Mouse (Mus musculus) heart, embryonic 16.5 days (tissue): ENCODE measurements around the gene Gm21887. TPM values are rescaled to one million over a fixed set of nuclear protein-coding genes. Genes with fewer than 3 reads are reported as not detected.
"Not testable (repeated sequence)": the region's sequence is repeated elsewhere in the genome, so short reads cannot be mapped to it uniquely, and the experiment has no call there.

Source experiments
- ATAC-seq: fragments of 200-750 bp; cut with Nextera tagmentation; replicated peaks from 2 replicates; pipeline ENCODE4 v1.8.0; 2017; ENCODE audit warnings: moderate number of reproducible peaks; ENCODE audit not compliant: insufficient read depth, low FRiP score; ENCODE audit errors: extremely low read depth
- H3K27ac ChIP-seq: fragments of 300-500 bp; sonication (generic); 2 replicates; pipeline ENCODE4 v1.5.1; 2014; ENCODE audit warnings: mild to moderate bottlenecking, low read length, control low read depth, moderate library complexity
- H3K27me3 ChIP-seq: fragments of 300-500 bp; sonication (generic); 2 replicates; pipeline ENCODE4 v1.6.1; 2014; ENCODE audit warnings: low read length, mixed read lengths; ENCODE audit not compliant: control insufficient read depth, insufficient read depth
- H3K36me3 ChIP-seq: fragments of 300-500 bp; sonication (generic); 2 replicates; pipeline ENCODE4 v1.6.1; 2014; ENCODE audit not compliant: control insufficient read depth, insufficient read depth
- H3K4me1 ChIP-seq: fragments of 300-500 bp; sonication (generic); 2 replicates; pipeline ENCODE4 v1.6.1; 2014; ENCODE audit warnings: low read length, mixed read lengths; ENCODE audit not compliant: control insufficient read depth, insufficient read depth
- H3K4me2 ChIP-seq: fragments of 300-500 bp; sonication (generic); 2 replicates; pipeline ENCODE4 v1.6.1; 2014; ENCODE audit warnings: low read depth, mild to moderate bottlenecking, control low read depth, low read length
- H3K4me3 ChIP-seq: fragments of 300-500 bp; sonication (generic); 2 replicates; pipeline ENCODE4 v1.5.1; 2014; ENCODE audit warnings: mild to moderate bottlenecking, control low read depth, low read length
- H3K9ac ChIP-seq: fragments of 300-500 bp; sonication (generic); 2 replicates; pipeline ENCODE4 v1.6.1; 2014; ENCODE audit warnings: low read length, control low read depth
- H3K9me3 ChIP-seq: fragments of 300-500 bp; sonication (generic); replicated peaks from 2 replicates; pipeline ENCODE4 v1.6.1; 2016; ENCODE audit warnings: low read length; ENCODE audit not compliant: control insufficient read depth
- WGBS: fragments of 180-500 bp; shearing (Covaris S2); extraction: QIAGEN DNeasy Blood & Tissue Kit; methylation state at CpG from one replicate; pipeline ENCODE4 v1.1.7; 2014; 5-methylcytosine and 5-hydroxymethylcytosine counted together
- polyA plus RNA-seq: library from polyadenylated mRNA; unstranded; fragments of >200 nt; fragmentation: Nextera tagmentation; extraction: Ambion mirVana; gene quantifications from 2 replicates; pipeline ENCODE4 v1.2.1, GENCODE M21; 2015

Gene Gm21887
- polyA plus RNA-seq, 1 experiment from 2014 or later, result 84.5 TPM

DNA sequence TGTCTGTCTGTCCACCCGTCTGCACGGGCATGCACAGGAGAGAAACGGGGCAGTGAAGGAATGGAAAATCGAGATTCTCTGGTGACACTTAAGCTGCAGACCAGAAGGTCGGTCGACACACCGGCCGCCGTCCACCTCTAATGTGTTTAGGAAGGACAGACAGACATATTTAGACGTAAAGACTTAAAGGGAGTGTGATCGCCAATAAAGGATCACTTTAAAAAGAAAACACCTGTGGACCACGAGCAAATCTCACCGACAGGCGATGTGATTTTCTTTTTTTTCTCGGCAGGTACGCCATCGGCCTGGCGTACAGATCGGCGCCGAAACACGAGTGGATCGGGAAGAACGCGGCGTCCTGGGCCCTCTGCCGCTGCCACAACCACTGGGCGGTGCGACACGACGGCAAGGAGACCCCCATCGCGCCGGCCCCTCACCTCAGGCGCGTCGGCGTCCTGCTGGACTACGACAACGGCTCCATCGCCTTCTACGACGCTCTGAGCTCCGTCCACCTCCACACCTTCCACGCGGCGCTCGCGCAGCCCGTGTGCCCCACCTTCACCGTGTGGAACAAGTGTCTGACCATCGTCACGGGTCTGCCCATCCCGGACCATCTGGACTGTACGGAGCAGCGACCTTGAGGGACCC is 20.8 kb upstream of the Gm21887 start:
- not testable (repeated sequence) for H3K4me2 ChIP-seq, H3K27me3 ChIP-seq, H3K4me1 ChIP-seq, H3K4me3 ChIP-seq, H3K9ac ChIP-seq, H3K27ac ChIP-seq
- Histone ChIP-seq H3K36me3 (peaks cover 49% of the 10 kb centered on the region), H3K9me3 (peaks cover 57% of the 10 kb centered on the region)
- WGBS, result 92% methylated on average over 56 of the region's 56 CpGs
- ATAC-seq, result 0 out of 2 replicates have a peak, but pooled peaks have one; percentile 7

DNA sequence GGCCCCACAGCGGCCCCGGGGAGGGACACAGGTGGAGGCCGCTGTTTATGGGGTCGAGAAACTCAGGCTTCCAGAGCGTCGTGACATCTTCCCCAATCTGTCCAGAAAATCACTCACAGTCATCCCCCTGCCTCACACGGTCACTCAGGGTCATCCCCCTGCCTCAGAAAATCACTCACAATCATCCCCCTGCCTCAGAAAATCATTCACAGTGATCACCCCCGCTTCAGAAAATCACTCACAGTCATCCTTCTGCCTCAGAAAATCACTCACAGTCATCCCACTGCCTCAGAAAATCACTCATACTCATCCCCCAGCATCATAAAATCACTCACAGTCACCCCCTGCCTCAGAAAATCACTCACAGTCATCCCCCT is 20.3 kb upstream of the Gm21887 start:
- ATAC-seq, result 0 out of 2 replicates have a peak, but pooled peaks have one; percentile 10
- not testable (repeated sequence) for H3K4me2 ChIP-seq, H3K27ac ChIP-seq, H3K9ac ChIP-seq, H3K4me1 ChIP-seq, H3K4me3 ChIP-seq, H3K27me3 ChIP-seq
- H3K36me3 ChIP-seq, result peaks cover 45% of the 10 kb centered on the region
- 86% methylated on average over 8 of the region's 8 CpGs for WGBS
- peaks cover 55% of the 10 kb centered on the region for H3K9me3 ChIP-seq

DNA sequence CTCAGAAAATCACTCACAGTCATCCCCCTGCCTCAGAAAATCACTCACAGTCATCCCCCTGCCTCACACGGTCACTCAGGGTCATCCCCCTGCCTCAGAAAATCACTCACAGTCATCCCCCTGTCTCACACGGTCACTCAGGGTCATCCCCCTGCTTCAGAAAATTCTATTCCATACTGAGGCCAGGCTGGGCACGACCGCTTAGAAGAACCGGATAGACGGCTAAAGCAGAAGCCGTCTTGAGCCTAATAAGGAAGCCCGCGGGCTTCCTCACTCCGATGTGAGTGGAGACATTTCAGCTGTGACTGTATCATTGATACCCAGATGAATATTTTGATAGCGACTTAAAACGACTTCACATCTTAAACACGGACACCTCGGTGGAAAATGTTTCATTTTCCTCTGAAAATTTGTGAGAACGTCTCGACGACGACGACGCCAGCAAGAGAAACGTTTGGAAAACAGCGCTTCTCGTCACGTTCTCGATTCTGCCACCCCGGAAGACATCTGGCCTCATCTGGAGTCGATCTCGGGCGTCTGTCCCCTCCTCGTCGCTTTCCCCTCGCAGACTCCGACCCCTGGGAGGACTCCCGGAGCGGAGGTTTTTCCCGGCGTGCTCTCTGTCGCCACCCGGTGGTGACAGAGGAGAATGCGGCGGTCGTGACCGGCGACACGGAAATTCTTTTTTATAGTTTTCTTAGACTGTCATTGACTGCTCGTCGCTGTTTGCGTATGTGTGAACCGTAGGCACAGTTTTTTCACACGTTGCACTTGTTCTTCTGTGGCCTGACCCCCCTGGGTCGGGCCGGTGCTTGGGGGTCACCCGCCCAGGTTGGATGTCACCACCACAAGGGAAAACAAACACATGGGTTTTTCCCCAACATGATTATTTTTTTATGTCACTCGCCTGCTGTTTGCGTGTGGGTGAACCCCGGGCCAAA is 19.5 kb upstream of the Gm21887 start:
- Histone ChIP-seq H3K9me3 (peaks cover 53% of the 10 kb centered on the region), H3K36me3 (peaks cover 38% of the 10 kb centered on the region)
- WGBS, result 74% methylated on average over 56 of the region's 56 CpGs
- not testable (repeated sequence) for H3K4me3 ChIP-seq, ATAC-seq, H3K27me3 ChIP-seq, H3K27ac ChIP-seq, H3K4me1 ChIP-seq, H3K9ac ChIP-seq, H3K4me2 ChIP-seq

DNA sequence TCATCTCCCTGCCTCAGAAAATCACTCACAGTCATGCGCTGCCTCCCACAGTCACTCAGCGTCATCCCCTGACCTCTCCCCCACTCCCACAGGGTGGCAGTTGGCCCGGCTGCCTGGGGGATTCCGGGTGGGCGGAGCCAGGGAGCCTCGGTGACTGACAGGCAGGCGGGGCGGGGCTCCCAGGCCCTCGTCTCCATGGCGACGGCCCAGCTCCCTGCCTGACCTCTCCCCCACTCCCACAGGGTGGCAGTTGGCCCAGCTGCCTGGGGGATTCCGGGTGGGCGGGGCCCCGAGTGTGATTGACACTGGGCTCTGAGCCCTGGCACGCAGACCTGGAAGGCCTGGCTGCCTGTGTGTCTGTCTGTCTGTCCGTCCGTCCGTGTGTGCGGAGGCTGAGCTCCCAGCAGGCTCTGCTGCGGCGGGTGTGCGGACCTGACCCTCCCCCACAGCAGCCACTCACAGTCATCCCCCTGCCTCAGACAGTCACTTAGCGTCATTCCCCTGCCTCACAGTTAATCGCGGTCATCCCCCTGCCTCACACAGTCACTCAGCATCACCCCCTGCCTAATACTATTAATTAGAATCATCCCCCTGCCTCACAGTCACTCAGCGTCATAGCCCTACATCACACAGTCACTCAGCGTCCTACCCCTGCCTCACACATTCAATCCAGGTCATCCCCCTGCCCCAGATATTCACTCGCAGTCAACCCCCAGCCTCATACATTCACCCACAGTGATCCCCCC is 18.2 kb upstream of the Gm21887 start:
- not testable (repeated sequence) for H3K4me3 ChIP-seq, H3K27ac ChIP-seq, H3K4me1 ChIP-seq, H3K27me3 ChIP-seq, H3K4me2 ChIP-seq, H3K9ac ChIP-seq
- H3K36me3 ChIP-seq, result peaks cover 29% of the 10 kb centered on the region
- H3K9me3 ChIP-seq, result peaks cover 49% of the 10 kb centered on the region
- 11% methylated on average over 13 of the region's 28 CpGs for WGBS
- ATAC-seq, result 0 out of 2 replicates have a peak, but pooled peaks have one; percentile 29

DNA sequence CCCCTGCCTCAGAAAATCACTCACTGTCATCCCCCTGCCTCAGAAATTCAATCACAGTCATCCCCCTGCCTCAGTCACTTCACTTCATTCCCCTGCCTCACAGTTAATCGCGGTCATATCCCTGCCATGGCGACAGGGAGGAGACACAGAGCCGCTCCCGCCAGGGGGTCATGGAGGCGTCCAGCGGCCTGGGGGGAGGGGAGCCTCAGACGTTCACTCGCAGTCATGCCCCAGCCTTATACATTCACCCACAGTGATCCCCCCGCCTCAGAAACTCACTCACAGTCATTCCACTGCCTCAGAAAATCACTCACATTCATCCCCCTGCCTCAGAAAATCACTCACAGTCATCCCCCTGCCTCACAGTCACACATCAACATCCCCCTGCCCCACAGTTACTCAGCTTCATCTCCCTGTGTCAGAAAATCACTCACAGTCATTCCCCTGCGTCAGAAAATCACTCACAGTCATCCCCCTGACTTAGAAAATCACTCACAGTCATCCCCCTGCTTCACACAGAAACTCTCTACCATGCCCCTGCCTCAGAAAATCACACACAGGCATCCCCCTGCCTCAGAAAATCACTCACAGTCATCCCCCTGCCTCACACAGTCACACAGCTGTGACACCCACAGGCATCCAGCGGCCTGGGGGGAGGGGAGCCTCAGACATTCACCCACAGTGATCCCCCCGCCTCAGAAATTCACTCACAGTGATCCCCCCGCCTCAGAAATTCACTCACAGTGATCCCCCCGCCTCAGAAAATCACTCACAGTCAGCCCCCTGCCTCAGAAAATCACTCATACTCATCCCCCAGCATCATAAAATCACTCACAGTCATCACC is 17.2 kb upstream of the Gm21887 start:
- H3K27me3 ChIP-seq, H3K9ac ChIP-seq, ATAC-seq, H3K4me2 ChIP-seq, H3K27ac ChIP-seq, H3K4me1 ChIP-seq, H3K4me3 ChIP-seq: not testable (repeated sequence)
- Histone ChIP-seq H3K9me3 (peaks cover 44% of the 10 kb centered on the region), H3K36me3 (peaks cover 24% of the 10 kb centered on the region)
- WGBS, result 18% methylated on average over 9 of the region's 15 CpGs

DNA sequence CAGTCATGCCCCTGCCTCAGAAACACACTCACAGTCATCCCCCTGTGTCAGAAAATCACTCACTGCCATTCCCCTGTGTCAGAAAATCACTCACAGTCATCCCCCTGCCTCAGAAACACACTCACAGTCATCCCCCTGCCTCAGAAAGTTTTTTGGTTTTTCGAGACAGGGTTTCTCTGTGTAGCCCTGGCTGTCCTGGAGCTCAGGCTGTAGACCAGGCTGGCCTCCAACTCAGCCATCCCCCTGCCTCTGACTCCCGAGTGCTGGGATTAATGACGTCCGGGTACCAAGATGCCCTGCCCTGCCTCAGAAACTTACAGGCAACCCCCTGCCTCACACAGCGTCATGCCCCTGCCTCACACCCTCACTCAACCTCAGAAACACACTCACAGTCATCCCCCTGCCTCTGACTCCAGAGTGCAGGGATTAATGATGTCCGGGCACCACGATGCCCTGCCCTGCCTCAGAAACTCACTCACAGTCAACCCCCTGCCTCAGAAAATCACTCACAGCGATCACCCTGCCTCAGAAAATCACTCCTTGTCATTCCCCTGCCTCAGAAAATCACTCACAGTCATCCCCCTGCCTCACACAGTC is 16.4 kb upstream of the Gm21887 start:
- H3K9ac ChIP-seq, H3K27ac ChIP-seq, H3K4me2 ChIP-seq, H3K4me3 ChIP-seq, H3K27me3 ChIP-seq, ATAC-seq, H3K4me1 ChIP-seq: not testable (repeated sequence)
- Histone ChIP-seq H3K36me3 (peaks cover 19% of the 10 kb centered on the region), H3K9me3 (peaks cover 40% of the 10 kb centered on the region)
- WGBS, result 47% methylated on average over 3 of the region's 8 CpGs

DNA sequence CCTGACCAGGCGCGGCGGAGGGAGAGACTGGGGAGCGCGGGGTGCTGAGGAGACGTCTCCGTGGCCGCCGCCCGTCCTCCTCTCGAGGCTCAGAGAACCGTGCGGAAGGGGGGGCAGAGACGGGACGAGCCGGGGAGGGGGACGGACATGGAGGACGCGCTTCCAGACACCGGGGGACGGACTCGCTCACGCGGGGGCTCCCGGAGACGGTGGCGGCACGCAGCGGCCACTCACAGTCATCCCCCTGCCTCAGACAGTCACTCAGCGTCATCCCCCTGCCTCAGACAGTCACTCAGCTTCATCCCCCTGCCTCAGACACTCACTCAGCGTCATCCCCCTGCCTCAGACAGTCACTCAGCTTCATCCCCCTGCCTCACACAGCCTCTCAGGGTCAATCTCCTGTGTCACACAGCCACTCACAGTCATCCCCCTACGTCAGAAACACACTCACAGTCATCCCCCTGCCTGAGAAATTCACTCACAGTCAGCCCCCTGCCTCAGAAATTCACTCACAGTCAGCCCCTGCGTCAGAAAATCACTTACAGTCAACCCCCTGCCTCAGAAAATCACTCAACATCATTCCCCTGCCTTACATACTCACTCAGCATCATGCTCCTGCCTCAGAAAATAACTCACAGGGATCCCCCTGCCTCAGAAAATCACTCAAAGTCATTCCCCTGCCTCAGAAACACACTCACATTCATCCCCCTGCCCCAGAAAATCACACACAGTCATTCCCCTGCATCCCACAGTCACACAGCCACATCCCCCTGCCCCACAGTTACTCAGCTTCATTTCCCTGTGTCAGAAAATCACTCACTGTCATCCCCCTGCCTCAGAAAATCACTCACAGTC is 15.2 kb upstream of the Gm21887 start:
- not testable (repeated sequence) for H3K27me3 ChIP-seq

More for the DNA sequence above, 15.2 kb upstream of the Gm21887 start:
- not testable (repeated sequence) for H3K27ac ChIP-seq, H3K4me3 ChIP-seq, H3K9ac ChIP-seq, ATAC-seq, H3K36me3 ChIP-seq, H3K4me2 ChIP-seq, H3K4me1 ChIP-seq
- no CpG with 5 or more reads among the region's 33 CpGs for WGBS
- peaks cover 33% of the 10 kb centered on the region for H3K9me3 ChIP-seq
